Mouse (Mus musculus) cerebellum, adult 2 months (tissue): ENCODE measurements around the gene Dnase2b.

Source experiments
- CTCF ChIP-seq: fragments of 200-500 bp; IDR thresholded peaks from 2 replicates; pipeline ENCODE4 v1.5.1; 2011; ENCODE audit warnings: low read depth, mild to moderate bottlenecking, control low read depth, low read length, moderate library complexity, borderline replicate concordance; ENCODE audit not compliant: insufficient read depth
- POLR2A ChIP-seq: fragments of 200-500 bp; IDR thresholded peaks from 2 replicates; pipeline ENCODE4 v1.6.1; 2011; ENCODE audit warnings: low read length, control low read depth, borderline replicate concordance; ENCODE audit not compliant: insufficient read depth

DNA sequence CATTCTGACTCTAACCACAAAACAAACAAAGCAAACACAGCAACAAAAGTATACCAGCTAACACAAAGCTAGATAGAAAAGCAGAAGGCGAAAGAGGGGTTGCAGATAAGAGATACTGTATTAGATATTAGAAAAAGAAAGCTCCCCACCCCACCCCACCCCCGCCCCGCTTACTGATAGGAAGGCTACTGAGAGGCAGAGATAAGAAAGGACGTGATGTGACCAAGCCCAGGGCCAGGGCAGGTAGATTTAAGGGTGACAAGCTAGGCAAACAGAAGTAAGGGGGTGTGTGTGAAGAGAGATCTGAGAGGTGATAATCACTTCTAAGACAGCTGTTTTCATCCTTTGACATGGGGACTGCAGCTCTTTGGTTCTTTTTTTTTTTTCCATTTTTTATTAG, 3.0 kb upstream of the Dnase2b start:
- TF ChIP-seq CTCF (no peak), POLR2A (no peak)
